Mouse (Mus musculus) kidney, adult 10 weeks (tissue): ENCODE results near the gene H2-Q1. TPM values are rescaled to one million over a fixed set of nuclear protein-coding genes. Genes with fewer than 3 reads are reported as not detected.

Experiments
- polyA plus RNA-seq: library from polyadenylated mRNA; stranded (reverse); fragments of 350-450 nt; fragmentation: Illumina TruSeq; extraction: RNeasy Lipid Tissue Mini Kit (QIAGEN cat#74804); gene quantifications from one replicate; pipeline ENCODE4 v1.2.3, GENCODE M21; 2014; ENCODE audit warnings: low read depth, low replicate concordance

Gene H2-Q1
- 0.28 TPM for polyA plus RNA-seq

GRCm38 (mm10) chr17:35320327-35321081 is at the start of gene H2-Q1:
TSS of gene H2-Q1 (plus strand) at chr17:35320405.

GRCm38 (mm10) chr17:35342071-35342671 is 22.0 kb downstream of the H2-Q1 start, which contains the start of gene H2-Q2:
TSS of gene H2-Q2 (plus strand) at chr17:35342242.

Other genes starting within 250 kb of the H2-Q1 start
- not detected for gene Ly6g6e, start 243.5 kb upstream of the H2-Q1 start, polyA plus RNA-seq
- not detected for gene Ly6g6d, start 242.3 kb upstream of the H2-Q1 start, polyA plus RNA-seq
- not detected for gene Ly6g6f, start 234.8 kb upstream of the H2-Q1 start, polyA plus RNA-seq
- 7.6 TPM for gene Abhd16a, start 231.1 kb upstream of the H2-Q1 start, polyA plus RNA-seq
- gene Ly6g5c, start 212.1 kb upstream of the H2-Q1 start, polyA plus RNA-seq: not detected
- gene Ly6g5b, start 205.0 kb upstream of the H2-Q1 start, polyA plus RNA-seq: not detected
- gene Gpank1, start 198.9 kb upstream of the H2-Q1 start, polyA plus RNA-seq: 0.85 TPM
- gene Csnk2b, start 198.4 kb upstream of the H2-Q1 start, polyA plus RNA-seq: 187 TPM
- 0.53 TPM for gene D17H6S53E, start 194.0 kb upstream of the H2-Q1 start, polyA plus RNA-seq
- 4.8 TPM for gene Apom, start 188.4 kb upstream of the H2-Q1 start, polyA plus RNA-seq
- gene Bag6, start 185.2 kb upstream of the H2-Q1 start, polyA plus RNA-seq: 3.9 TPM
- gene Prrc2a, start 155.5 kb upstream of the H2-Q1 start, polyA plus RNA-seq: 2.1 TPM
- gene Aif1, start 144.3 kb upstream of the H2-Q1 start, polyA plus RNA-seq: 2.3 TPM
- not detected for gene Lst1, start 132.0 kb upstream of the H2-Q1 start, polyA plus RNA-seq
- not detected for gene Ltb, start 126.0 kb upstream of the H2-Q1 start, polyA plus RNA-seq
- gene Tnf, start 118.4 kb upstream of the H2-Q1 start, polyA plus RNA-seq: not detected
- not detected for gene Lta, start 115.1 kb upstream of the H2-Q1 start, polyA plus RNA-seq
- not detected for gene Gm16181, start 99.6 kb upstream of the H2-Q1 start, polyA plus RNA-seq
- 5.2 TPM for gene Atp6v1g2, start 86.7 kb upstream of the H2-Q1 start, polyA plus RNA-seq
- gene Nfkbil1, start 84.6 kb upstream of the H2-Q1 start, polyA plus RNA-seq: not detected
- gene Ddx39b, start 78.7 kb upstream of the H2-Q1 start, polyA plus RNA-seq: 4.9 TPM
- gene H2-D1, start 57.7 kb upstream of the H2-Q1 start, polyA plus RNA-seq: 26.4 TPM
- gene H2-Q2, start 21.8 kb downstream of the H2-Q1 start, polyA plus RNA-seq: 4.2 TPM
- 13.7 TPM for gene H2-Q4, start 59.2 kb downstream of the H2-Q1 start, polyA plus RNA-seq
- gene H2-Q6, start 104.4 kb downstream of the H2-Q1 start, polyA plus RNA-seq: 21.9 TPM
- 4.7 TPM for gene H2-Q7, start 118.8 kb downstream of the H2-Q1 start, polyA plus RNA-seq
- gene H2-Q10, start 149.7 kb downstream of the H2-Q1 start, polyA plus RNA-seq: 0.44 TPM
- gene Pou5f1, start 185.6 kb downstream of the H2-Q1 start, polyA plus RNA-seq: not detected
- 1.1 TPM for gene Tcf19, start 196.4 kb downstream of the H2-Q1 start, polyA plus RNA-seq
- gene Cchcr1, start 196.7 kb downstream of the H2-Q1 start, polyA plus RNA-seq: 0.85 TPM
- gene Psors1c2, start 212.8 kb downstream of the H2-Q1 start, polyA plus RNA-seq: not detected
- not detected for gene Cdsn, start 231.7 kb downstream of the H2-Q1 start, polyA plus RNA-seq
- not detected for gene 2300002M23Rik, start 247.0 kb downstream of the H2-Q1 start, polyA plus RNA-seq